Mouse (Mus musculus): ENCODE measurements around the gene Kank1.

DNA sequence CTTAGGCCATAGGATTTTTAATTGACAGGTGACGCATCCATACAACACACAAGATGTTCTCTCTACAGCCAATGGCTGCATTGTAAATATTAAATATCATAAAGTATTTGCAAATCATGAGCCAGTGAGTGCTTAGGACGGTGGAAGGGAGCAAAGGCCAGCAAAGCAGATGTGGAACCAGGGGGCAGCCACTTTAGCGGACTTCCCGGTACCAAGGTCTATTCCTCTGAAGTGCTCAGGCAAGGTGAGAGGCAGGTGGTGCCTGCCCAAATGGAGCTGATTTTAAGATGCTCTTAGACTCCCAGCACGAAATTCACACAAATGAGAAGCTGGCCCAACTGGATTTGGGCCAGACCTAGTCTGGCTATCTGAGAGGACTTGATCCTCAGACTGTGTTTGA, 216.4 kb downstream of the Kank1 start:
- no peak for TF ChIP-seq CTCF (IDR thresholded peaks at IDR 0.05; ENCODE audit: low read depth, low read length)
- TF ChIP-seq POLR2A (IDR thresholded peaks at IDR 0.05; ENCODE audit: extremely low read depth, insufficient read depth, low read length) = no peak
